Mouse (Mus musculus): ENCODE data around the gene Nbea.

- TF ChIP-seq MAFK (IDR thresholded peaks at IDR 0.05; ENCODE audit: insufficient read depth, low read depth, low read length) = no peak
- no peak for TF ChIP-seq HCFC1 (IDR thresholded peaks at IDR 0.05; ENCODE audit: borderline replicate concordance, insufficient read depth, low read length)
- TF ChIP-seq ZC3H11A (IDR thresholded peaks at IDR 0.05; ENCODE audit: borderline replicate concordance, low read depth, low read length) = no peak
These were observed 509.3 kb downstream of the Nbea start for GRCm38 (mm10) chr3:55674185-55674584.

Data from ES-E14 (cell line).